Mouse (Mus musculus): ENCODE measurements at regions not wholly inside any gene's neighbourhood (a gene's known extent, or its start where the extent isn't known, plus 50 kb on each side); places are given as distances from the start of the nearest gene placed in this dataset.

GRCm38 (mm10) chr15:96883754-96884153 lies 172.0 kb downstream of the Slc38a4 start:
- TF ChIP-seq CTCF (IDR thresholded peaks at IDR 0.05; ENCODE audit: control insufficient read depth, insufficient read depth, insufficient read length) (no peak), CEBPB (IDR thresholded peaks at IDR 0.05; ENCODE audit: low read depth) (no peak), USF1 (IDR thresholded peaks at IDR 0.05; ENCODE audit: low read depth) (no peak), MAX (IDR thresholded peaks at IDR 0.05) (no peak), MYOD1 (IDR thresholded peaks at IDR 0.05; ENCODE audit: control insufficient read depth, insufficient read length, low read depth) (peak; percentile 71)
